Mouse (Mus musculus) urinary bladder, postnatal 25 days (tissue): ENCODE results near the gene Nat10.

Experiments used
- DNase-seq: peaks from one replicate; pipeline ENCODE4 v3.0.0; 2022; ENCODE audit warnings: low spot score

The Nat10 gene

DNA sequence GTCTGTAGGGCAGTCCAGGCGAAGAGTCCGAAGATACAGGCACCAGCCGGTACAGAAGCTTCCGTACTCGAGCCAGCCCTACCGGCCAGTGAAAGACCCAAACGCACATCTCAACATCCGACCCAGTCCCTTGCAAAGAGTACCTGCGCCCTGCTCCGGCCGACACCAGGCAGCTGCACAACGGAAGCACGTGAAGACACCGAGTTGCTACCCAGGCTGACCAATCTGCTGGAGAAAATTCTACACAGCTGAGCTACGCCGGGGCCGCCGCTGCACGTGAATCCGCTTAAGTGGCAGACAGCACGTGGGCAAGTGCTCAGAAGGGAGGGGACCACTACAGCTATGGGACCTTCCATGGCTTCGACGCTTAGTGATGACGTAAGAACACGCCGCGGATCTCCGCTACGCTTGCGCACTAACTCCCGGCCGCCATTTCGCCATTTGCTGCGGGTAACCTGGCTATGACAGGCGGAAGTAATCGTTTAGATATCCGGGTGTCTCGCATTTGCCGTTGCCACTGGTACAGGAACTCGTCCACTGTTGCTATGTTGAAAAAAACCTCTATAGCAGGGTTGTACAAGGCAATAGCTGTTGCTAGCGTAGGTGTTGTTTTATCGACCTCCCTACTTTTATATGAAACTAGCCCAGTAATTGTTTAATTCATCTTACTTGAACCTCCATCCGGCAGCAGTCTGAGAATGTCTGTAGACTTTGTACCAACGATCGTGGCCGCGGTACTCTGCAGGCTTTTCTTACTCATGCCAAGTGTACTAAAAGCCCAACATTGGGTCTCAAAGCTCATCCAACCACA lies at the start of gene Nat10:
Gene Nat10 (minus strand): TSS at position 365 of the 811 bp plus-strand sequence.
- peak; percentile 94 for DNase-seq

DNA sequence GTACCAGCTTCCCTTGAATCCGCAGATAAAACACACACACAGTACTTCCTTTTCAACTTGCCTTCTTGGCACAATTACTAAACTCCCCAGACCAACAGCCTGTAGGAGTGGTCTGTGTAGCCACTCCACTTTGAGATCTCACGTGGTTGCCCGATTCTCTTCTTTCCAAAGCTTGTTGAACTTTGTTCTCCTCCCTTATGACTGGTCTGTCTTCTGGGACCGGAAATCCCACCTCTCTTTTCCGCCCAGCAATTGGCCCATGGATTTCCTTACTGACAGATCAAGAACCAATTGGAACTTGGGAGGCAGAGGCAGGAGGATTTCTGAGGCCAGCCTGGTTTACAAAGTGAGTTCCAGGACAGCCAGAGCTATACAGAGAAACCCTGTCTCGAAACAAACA lies 49.3 kb upstream of the Nat10 start:
- no peak for DNase-seq

DNA sequence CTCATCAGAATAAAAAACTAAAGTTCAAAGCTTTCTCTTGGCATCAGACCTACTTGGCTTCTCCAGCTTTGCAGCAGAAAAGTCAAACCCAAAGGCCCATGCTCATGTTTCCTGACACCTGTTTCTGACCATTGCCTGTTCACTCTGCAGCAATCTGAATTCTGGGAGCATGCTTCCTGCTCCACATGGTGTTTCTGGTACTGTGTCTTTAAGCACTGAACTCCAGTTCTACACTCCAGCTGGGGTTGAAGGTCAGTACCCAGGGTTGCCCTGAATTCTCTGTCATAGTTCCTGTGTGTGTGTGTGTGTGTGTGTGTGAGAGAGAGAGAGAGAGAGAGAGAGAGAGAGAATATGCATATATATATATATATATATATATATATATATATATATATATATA lies 47.4 kb upstream of the Nat10 start:
- no peak for DNase-seq

DNA sequence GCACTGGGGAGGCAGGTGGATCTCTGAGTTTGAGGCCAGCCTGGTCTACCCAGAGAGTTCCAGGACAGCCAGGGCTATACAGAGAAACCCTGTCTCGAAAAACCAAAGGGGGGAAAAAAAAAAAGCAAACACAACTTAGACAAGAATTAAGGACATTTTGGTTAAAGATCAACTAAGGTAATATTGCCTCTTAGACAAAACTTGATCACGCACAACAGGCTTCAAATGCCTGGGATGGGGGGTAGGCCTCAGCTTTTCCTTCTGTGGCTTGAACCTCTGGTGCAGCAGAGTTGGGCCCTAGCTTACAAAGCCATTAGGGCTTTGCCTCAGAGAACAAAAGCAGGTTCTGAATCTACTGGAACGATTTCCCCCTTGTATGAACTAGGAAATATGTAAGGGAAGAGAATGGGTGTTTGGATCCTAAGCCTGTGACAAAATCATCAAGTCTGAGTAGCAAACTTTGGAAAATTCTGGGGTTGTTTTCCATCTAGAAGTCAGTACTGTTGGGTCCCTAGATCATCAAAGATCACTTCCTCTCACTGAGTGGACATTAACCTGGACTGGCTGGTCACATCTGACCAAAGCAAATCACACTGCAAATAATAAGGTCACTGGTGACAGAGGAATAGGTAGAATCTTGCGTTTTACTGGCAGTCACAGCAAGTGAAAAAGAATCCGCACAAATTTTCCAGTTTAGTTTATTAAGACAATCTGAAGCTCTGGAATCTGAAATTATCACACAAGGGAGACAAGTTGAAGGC lies 42.9 kb upstream of the Nat10 start:
- no peak for DNase-seq

DNA sequence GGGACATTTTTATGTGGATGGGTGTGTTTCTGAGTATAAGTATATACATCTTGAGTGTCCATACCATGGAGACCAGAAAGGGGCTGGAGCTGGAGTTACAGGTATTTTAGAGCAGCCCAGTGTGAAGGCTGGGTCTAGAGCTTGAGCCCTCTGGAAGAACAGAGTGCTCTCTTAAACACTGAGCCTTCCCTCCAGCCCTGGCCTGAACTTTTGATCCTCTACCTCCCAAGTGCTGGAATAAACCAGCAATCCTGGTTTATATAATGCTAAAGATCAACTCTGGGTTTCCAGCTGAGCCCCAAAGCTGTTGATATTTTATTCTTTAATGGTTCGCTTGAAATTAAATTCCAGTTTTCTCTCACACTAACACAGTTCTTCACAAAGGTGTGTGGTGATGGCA lies 41.4 kb upstream of the Nat10 start:
- DNase-seq = no peak

DNA sequence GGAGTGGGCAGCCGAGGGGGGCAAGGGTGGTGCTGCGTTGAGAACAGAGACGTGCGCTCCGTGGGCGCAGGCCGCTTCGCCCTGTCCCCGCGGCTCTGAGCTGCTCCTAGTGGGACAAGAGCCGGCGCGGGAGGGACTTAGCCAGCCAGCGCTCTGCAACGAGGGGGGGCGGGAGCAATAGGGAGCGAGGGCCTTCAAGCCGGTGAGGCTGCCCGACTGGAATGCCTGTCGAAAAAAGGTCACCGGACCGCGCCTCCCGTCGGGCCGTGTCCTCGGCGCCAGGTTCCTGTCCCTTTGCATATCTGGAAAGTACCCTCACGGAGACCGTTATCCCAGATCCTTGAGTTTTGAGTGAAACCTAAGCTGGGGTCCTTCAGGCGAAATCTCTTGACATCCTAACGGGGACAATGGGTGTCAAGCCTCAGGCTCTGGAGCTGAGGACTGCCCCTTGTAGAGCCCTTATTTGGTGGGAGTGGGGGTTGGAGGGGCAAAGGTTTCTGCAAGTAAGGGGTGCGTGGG lies 36.5 kb upstream of the Nat10 start, which contains the start of gene Caprin1:
Gene Caprin1 (minus strand): TSS at position 159 of the 519 bp plus-strand sequence.
- DNase-seq = peak; percentile 85

DNA sequence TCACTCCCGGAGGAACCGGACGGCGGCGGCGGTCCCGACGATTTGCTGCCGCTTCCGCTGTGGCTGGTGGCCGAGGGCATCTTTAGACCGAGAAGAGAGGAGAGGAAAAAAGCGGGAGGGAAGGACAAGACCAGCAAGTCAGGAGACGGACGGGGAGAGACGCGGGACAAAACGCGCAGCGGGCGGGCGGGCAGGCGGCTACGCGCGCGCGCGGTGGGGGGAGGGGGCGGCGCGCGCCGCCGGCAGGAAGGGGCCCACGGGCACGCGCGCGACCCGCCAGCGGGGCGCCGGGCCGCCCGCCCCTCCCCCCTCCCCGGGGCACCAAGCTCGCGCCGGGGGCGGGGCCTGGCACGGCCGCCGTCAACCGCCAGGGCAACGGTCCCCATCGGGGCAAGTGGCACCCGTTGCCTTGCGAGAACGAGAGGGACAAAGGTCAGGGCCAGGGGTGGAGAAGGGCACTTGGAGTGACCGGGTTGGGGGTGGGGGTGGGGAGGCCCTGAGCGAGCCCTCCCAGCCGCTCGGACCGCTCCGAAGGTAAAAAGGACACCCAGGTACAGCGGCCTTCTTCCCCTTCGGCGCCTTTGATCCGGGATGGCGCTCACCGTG lies 35.9 kb upstream of the Nat10 start:
- DNase-seq = peak; percentile 80

DNA sequence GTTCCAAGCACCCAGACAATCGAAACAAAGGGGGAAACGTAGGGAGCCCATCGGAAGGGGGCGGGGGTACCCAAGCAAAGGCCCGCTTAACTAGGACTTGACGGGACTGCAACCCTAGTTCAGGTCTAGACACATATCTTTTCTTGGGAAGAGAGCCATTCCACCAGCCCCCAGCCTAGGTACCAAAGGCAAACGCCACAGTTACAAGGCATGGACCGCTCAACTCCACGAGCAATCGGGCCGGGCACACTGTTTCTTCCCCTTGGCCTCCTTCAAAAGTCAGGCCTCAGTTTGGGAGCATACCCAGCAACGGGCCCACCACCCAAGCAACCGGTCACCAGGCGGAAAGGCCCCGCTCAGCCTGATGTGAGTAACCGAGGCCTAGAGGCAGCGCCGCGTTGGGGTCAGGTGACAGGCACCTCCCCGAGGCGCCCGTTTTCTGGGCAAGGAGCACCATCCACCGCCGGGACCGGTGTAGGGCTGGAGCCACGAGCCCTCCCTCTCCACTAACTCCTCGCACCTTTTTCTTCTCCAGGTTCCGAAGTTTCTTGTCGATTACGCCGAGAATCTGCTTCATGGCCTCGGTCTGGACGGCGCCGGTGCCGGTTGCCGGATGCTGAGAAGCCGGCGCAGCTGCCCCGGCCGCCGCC lies 35.3 kb upstream of the Nat10 start:
- peak; percentile 55 for DNase-seq

DNA sequence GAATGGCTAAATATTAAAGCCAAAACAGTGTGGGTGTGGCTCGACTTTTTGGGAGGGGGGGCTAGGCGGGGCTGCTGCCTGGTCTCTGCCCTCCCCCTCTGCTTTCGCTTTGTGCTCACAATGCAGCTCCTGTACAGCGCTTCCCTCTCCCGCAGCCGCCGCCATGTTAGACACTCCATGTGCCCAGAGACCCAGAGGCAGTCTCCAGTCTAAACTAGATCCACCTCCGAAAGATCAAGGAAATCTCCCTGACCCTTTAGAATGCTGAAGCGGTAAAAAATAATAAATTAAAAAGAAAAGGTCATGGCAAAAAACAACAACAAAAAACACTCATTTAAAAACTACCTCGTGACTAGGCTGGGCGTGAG lies 34.8 kb upstream of the Nat10 start:
- peak; percentile 55 for DNase-seq

DNA sequence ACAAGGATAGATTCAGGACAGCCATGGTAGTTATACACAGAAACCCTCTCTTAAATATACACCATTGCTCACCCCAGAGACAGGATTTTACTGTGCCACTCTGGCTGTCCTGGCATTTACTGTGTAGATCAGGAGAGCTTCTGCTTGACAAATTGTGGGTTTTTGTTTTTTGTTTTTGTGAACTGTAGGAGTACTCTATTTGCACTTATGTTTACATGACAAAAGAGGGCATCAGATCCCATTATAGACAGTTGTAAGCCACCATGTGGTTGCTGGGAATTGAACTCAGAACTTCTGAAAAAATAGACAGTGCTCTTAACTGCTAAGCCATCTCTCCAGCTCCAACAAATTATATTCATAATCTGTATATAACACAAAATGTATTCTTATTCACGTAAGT lies 30.9 kb upstream of the Nat10 start:
- no peak for DNase-seq

DNA sequence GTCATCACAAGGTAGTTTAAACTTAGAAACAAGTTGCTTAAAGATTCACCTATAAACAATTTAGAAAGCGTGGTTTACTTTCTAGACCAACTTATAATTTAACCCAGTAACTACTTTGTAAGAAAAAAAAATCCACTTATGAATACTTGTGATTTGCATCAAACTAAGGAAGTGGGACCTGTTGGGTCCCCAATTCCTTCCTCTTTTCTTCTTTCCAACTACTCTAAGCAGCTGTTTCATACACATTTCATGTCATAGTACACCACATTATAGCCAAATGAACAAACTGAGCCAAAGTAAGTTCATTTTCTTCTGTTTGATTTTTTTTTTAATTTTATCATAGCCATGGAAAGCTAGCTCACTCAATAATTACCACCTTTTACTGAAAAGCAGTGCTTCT lies 24.7 kb upstream of the Nat10 start:
- DNase-seq = no peak

DNA sequence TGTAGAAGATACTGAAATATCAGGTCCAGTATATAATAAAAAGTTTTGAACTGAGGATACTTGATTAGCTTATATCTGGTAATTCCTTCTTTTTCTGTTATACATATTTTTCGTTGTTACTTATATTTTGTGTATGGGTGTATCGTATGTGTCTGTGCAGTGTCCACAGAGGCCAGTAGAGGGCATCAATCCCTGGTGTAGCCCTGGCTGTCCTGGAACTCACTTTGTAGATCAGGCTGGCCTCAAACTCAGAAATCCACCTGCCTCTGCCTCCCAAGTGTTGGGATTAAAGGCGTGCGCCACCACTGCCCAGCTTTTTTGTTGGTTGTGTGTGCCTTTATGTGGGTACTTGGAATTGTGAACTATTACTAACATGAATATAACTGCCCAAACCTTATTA lies 23.6 kb upstream of the Nat10 start:
- no peak for DNase-seq

DNA sequence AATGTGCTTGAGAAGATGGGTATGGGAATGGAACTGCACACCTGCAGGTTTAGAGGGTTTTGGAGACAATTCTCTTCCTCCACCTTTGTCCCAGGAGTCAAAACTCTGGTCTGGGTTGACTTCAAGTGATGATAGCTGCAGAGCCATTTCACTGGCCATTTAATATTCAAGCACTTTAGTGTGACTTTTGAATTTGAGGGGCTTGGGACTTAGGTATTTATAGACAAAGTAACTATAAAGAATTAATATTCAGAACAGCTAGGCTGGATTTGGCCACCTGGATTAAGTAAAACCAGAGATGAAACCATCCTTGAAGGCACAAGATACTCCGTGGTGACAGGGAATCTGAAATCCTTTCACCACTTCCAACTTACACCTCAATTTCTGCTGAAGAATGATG lies 1.4 kb upstream of the Nat10 start:
- DNase-seq = no peak

DNA sequence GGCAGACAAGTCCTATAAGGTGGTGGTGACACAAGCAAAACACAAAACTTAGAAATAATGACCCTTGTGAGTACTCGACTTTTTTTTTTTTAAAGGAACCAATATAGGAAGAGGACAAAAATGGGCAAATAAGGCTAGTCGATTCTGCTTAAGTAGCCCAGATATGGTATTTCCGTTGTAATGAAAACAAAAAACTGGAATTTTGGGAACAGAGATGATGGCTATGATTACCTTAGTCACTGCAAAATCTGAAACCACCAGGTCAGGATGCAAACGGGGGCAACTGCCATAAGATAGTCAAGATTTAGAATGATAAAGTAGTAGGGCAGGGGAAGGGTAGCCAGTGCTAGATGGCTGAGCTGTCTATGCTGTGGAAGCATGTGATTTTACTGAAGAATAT lies 923 bp upstream of the Nat10 start:
- DNase-seq = no peak

DNA sequence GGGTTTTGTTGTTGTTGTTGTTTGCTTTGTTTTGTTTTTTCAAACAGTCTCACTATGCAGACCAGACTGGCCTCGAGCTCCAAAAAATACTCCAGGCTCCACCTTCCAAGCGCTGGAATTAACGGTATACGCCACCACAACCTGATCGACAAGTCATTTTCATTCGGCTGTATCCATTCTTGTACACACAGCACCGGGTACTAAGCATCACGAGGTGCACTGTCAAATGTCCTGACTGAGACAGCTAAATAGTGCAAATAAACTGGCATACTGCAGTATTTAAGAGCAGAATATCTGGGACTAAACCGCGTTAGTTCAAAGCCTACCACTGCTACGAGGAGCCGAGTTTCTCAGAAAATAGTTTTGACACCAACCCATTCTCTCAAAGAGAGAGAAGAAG lies 649 bp downstream of the Nat10 start:
- DNase-seq = no peak

DNA sequence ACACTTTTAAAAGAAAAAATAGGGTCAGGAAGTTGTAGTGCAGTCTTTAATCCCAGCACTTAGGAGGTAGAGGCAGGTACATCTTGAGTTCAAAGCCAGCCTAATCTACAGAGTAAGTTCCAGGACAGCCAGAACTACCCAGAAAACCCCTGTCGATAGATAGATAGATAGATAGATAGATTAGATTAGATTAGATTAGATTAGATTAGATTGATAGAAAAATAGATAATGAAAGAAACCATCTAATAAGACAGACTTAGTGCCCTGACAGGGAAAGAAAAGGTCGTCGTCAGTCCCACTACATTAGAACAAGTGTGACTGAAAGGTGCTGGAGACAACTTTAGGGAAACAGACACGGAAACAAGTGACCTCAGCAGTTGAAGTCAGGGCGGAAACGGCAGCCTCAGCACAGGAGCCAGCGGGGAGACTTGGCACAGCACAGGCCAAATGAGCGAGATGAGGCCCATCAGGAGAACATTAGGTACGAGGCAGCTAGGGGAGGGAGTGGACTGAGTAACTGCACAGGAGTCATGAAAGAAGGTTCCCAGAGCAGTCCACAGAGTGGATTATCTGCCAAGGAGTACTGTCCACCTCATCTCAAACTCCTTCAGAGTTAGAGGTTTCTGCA lies 5.5 kb downstream of the Nat10 start:
- no peak for DNase-seq

DNA sequence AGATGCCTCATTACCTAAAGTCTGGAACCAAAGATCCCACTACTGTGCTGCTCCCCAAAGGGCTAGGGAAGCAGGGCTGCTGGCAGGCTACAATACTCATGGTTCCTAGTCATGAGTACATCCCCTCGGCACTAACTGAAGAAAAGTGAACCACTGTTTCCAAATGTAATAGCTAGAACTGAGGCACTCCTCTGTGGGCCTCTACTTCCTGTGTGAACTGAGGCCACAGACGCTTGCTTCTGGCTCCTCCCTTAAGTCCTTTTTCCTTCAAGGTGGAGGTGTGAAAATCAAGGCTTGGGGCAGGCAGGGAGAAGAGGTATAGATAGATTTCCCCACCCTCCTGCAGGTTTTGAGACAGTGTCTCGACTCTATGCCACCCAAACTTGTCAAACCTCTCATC lies 6.5 kb downstream of the Nat10 start:
- DNase-seq = no peak

DNA sequence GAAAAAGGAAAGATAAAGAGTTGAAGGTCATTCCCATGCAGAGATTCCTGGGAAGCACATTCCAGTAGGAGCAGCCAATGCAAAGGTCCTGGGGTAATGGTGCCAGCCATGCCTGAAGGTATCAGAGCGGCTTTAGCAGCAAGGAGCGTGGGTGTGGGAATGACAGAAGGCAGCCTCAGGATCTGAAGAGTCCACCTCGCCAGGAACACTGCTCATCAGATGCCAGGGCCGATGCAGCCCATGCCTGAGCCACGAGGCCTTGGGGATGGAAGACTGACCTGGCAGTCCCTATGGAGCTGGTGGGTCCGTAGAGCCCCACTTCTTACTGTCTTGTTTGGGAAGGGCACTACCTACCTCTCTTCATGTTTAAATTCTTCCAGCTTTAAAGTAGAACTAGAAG lies 9.3 kb downstream of the Nat10 start:
- no peak for DNase-seq

DNA sequence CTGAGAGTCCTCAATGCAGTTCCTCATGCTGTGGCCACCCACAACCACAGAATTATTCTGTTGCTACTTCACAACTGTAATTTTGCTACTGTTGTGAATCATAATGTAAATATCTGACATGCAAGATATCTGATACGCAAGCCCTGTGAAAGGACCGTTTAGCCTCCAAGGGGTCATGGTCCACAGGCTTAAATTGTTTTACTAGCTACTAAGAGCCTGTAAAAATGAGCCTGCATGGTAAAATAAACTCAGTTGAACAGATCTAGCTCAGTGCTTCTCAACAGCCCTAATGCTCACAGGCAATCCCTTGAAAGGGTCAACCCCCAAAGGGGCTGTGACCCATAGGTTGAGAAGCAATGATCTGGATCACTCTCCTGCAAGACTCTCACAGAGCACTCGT lies 12.0 kb downstream of the Nat10 start:
- DNase-seq = no peak

DNA sequence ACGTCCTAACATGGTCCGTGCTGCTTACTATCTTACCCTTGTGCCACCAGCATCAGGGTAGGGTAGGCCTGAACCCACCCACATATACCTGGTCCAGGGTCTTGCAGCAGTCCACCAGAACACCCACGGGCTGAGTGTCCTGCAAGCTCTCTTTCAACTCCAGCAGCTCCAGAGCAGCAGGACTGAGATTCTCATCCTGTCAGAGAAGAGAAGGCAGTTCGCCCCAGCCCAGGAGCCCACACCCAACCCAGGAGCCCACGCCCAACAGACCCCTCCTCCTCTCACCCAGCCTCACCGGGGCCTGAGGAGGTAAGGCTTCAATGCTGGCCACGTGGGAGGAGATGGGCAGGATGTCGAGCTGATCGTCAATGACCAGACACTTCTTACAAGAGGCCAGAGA lies 13.2 kb downstream of the Nat10 start:
- DNase-seq = no peak

DNA sequence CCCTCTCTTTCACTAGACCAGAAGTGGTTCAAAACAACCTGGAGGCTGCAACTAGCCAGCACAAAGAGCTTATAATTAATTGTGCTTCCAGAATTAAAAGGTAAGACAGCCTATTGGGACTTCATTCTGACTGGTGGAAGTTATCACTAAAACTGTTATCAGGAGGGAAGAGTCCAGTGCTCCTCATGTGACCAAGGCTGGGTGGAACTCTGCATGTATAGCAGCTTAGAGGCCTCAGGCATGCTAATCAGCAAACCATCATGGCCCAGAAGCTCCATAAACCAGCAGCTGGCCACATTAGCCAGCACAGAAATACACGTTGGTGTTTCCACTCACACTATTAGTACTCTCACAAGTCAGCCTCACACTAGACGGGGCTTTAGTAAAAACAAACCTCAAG lies 14.3 kb downstream of the Nat10 start:
- DNase-seq = no peak

DNA sequence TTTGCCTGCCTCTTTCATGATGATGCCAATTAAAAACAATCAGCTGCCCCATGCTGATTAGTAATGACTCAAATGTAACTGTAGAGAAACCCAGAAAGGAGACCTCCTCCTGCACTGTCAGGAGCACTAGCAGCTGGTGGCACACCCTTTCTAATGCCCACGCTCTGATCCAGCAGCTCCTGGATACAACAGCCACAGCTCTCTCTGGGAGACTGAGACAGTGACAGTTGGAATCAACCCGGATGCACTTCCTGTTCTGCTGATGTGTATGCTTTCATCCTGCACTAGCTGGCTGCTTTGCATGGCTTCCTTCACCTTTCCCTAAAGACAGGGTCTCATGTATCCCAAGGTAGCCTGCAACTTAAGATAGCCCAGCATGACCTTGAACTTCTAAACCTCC lies 15.0 kb downstream of the Nat10 start:
- no peak for DNase-seq
